7 mouse cellular contexts compared by ENCODE assay signal in genomic region chr15:88867368-88868023, GRCm38 (mm10). TPM values are rescaled to one million over a fixed set of nuclear protein-coding genes. Genes with fewer than 3 reads are reported as not detected.
A peak's percentile ranks its signal among the peaks of the same experiment; 100 is the strongest.
DNase-seq lines count a peak whose midpoint lies in the region; ATAC-seq lines count a peak whose summit lies in the region.

No protein-coding gene starts in this region.

- peaks cover 35% of the 10 kb centered on the region for H3K36me3 ChIP-seq in midbrain, embryonic 13.5 days
- H3K36me3 ChIP-seq in midbrain, embryonic 16.5 days (ENCODE audit: control insufficient read depth, insufficient read depth, low read length), result peaks cover 14% of the 10 kb centered on the region
- peaks cover 6% of the 10 kb centered on the region for H3K36me3 ChIP-seq in liver, embryonic 16.5 days (ENCODE audit: control insufficient read depth, insufficient read depth)

- 0 out of 2 replicates have a peak overlapping the region, but pooled peaks have one; percentile 14 for H3K27ac ChIP-seq in midbrain, embryonic 13.5 days
- no peak overlapping the region for H3K27ac ChIP-seq in midbrain, embryonic 16.5 days (ENCODE audit: low read length)
- H3K27ac ChIP-seq in liver, embryonic 16.5 days (ENCODE audit: low read length), result peak overlapping the region; percentile 76

- H3K27me3 ChIP-seq in midbrain, embryonic 13.5 days, result no peaks in the 10 kb centered on the region
- H3K27me3 ChIP-seq in midbrain, embryonic 16.5 days (ENCODE audit: control insufficient read depth, insufficient read depth, low read depth, low read length), result no peaks in the 10 kb centered on the region
- H3K27me3 ChIP-seq in liver, embryonic 16.5 days (ENCODE audit: control insufficient read depth, insufficient read depth, low read depth, low read length), result no peaks in the 10 kb centered on the region

- WGBS in midbrain, embryonic 13.5 days, result 43% methylated on average over 5 of the region's 5 CpGs
- WGBS in midbrain, embryonic 16.5 days, result 44% methylated on average over 5 of the region's 5 CpGs
- 32% methylated on average over 5 of the region's 5 CpGs for WGBS in liver, embryonic 16.5 days (ENCODE audit: insufficient replicate concordance)

- no peak overlapping the region for H3K4me3 ChIP-seq in midbrain, embryonic 13.5 days (replicated peaks)
- H3K4me3 ChIP-seq in midbrain, embryonic 16.5 days (ENCODE audit: low read depth, low read length), result no peak overlapping the region
- H3K4me3 ChIP-seq in liver, embryonic 16.5 days (ENCODE audit: low read depth, low read length), result no peak overlapping the region

- no peak for ATAC-seq in midbrain, embryonic 13.5 days
- no peak for ATAC-seq in midbrain, embryonic 16.5 days
- ATAC-seq in liver, embryonic 16.5 days (ENCODE audit: low read depth), result peak; percentile 31

- H3K4me1 ChIP-seq in midbrain, embryonic 13.5 days (replicated peaks), result peaks cover 20% of the 10 kb centered on the region
- H3K4me1 ChIP-seq in midbrain, embryonic 16.5 days (ENCODE audit: control insufficient read depth, insufficient read depth, low read length), result peaks cover 19% of the 10 kb centered on the region
- peaks cover 34% of the 10 kb centered on the region for H3K4me1 ChIP-seq in liver, embryonic 16.5 days (ENCODE audit: control insufficient read depth, low read depth, low read length)

- peak; percentile 62 for DNase-seq in embryo, embryonic 10 days (ENCODE audit: low spot score)
- peak; percentile 83 for DNase-seq in heart, postnatal 4 days
- no peak for DNase-seq in thymus, postnatal 14 days
- DNase-seq in layer of hippocampus, adult 9-11 months, result no peak

- H3K4me2 ChIP-seq in midbrain, embryonic 13.5 days (replicated peaks), result no peak overlapping the region
- H3K4me2 ChIP-seq in midbrain, embryonic 16.5 days (ENCODE audit: low read length), result no peak overlapping the region
- no peak overlapping the region for H3K4me2 ChIP-seq in liver, embryonic 16.5 days (ENCODE audit: low read depth, low read length)

- no peak overlapping the region for H3K9ac ChIP-seq in midbrain, embryonic 13.5 days (replicated peaks)
- no peak overlapping the region for H3K9ac ChIP-seq in midbrain, embryonic 16.5 days (ENCODE audit: low read depth, low read length)
- no peak overlapping the region for H3K9ac ChIP-seq in liver, embryonic 16.5 days (ENCODE audit: low read depth, low read length)

- H3K9me3 ChIP-seq in midbrain, embryonic 13.5 days, result no peaks in the 10 kb centered on the region
- no peaks in the 10 kb centered on the region for H3K9me3 ChIP-seq in midbrain, embryonic 16.5 days (replicated peaks; ENCODE audit: control insufficient read depth, low read length, poor library complexity, severe bottlenecking)
- H3K9me3 ChIP-seq in liver, embryonic 16.5 days (replicated peaks; ENCODE audit: control insufficient read depth, low read length), result no peaks in the 10 kb centered on the region

RNA-seq across cellular contexts. Expression of gene Pim3, which starts 5.5 kb away (rescaled TPM):
- polyA plus RNA-seq in midbrain, embryonic 13.5 days (2015; fragmentation: Nextera tagmentation; extraction: Ambion mirVana), result 42.0 and 47.6 TPM in 2 replicates
- 64.7 and 67.5 TPM in 2 replicates for polyA plus RNA-seq in midbrain, embryonic 16.5 days (2015; fragmentation: Nextera tagmentation; extraction: Ambion mirVana)
- 10 to 100 TPM; 36.8 to 40.2 TPM for total RNA-seq in heart, postnatal 4 days (2021)
- polyA plus RNA-seq in liver, embryonic 16.5 days (2015; fragmentation: Nextera tagmentation; extraction: Ambion mirVana), result 23.9 and 33.8 TPM in 2 replicates

RNA-seq across cellular contexts. Expression of gene Creld2, which starts 48.0 kb away (rescaled TPM):
- polyA plus RNA-seq in midbrain, embryonic 13.5 days (2015; fragmentation: Nextera tagmentation; extraction: Ambion mirVana), result 55.7 and 56.2 TPM in 2 replicates
- polyA plus RNA-seq in midbrain, embryonic 16.5 days (2015; fragmentation: Nextera tagmentation; extraction: Ambion mirVana), result 60.6 and 66.4 TPM in 2 replicates
- total RNA-seq in heart, postnatal 4 days (2021), result 10 to 100 TPM; 20.2 to 25.7 TPM
- 39.7 TPM in 2 replicates for polyA plus RNA-seq in liver, embryonic 16.5 days (2015; fragmentation: Nextera tagmentation; extraction: Ambion mirVana)

RNA-seq across cellular contexts. Expression of gene Alg12, which starts 48.4 kb away (rescaled TPM):
- 7.4 and 7.5 TPM in 2 replicates for polyA plus RNA-seq in midbrain, embryonic 13.5 days (2015; fragmentation: Nextera tagmentation; extraction: Ambion mirVana)
- polyA plus RNA-seq in midbrain, embryonic 16.5 days (2015; fragmentation: Nextera tagmentation; extraction: Ambion mirVana), result 7.8 and 9.4 TPM in 2 replicates
- 1 to 10 TPM; 6.6 to 9.0 TPM for total RNA-seq in heart, postnatal 4 days (2021)
- 5.5 and 6.0 TPM in 2 replicates for polyA plus RNA-seq in liver, embryonic 16.5 days (2015; fragmentation: Nextera tagmentation; extraction: Ambion mirVana)

Comparison
In these comparisons a context has a peak if more than half of its experiments do, and no peak if none do; other contexts are left out.
1. DNase-seq: peak in embryo, embryonic 10 days (single experiment) and heart, postnatal 4 days (single experiment); none in thymus, postnatal 14 days (single experiment) and layer of hippocampus, adult 9-11 months (single experiment).